Mouse (Mus musculus) hindbrain, embryonic 14.5 days (tissue): ENCODE results near the gene Syn3. TPM values are rescaled to one million over a fixed set of nuclear protein-coding genes. Genes with fewer than 3 reads are reported as not detected.
A peak's percentile ranks its signal among the peaks of the same experiment; 100 is the strongest.

Experiments used
- ATAC-seq: fragments of 200-750 bp; cut with Nextera tagmentation; 2 replicates; pipeline ENCODE4 v1.8.0; 2017; ENCODE audit warnings: moderate number of reproducible peaks, mild to moderate bottlenecking, moderate TSS enrichment, moderate library complexity; ENCODE audit not compliant: low FRiP score
- DNase-seq: peaks from one replicate; pipeline ENCODE4 v3.0.0-alpha.2; 2015; ENCODE audit warnings: low spot score
- H3K27ac ChIP-seq: fragments of 300-500 bp; sonication (generic); 2 replicates; pipeline ENCODE4 v1.5.1; 2014; ENCODE audit warnings: mild to moderate bottlenecking, moderate library complexity
- H3K27me3 ChIP-seq: fragments of 300-500 bp; sonication (generic); 2 replicates; pipeline ENCODE4 v1.6.1; 2014; ENCODE audit warnings: mild to moderate bottlenecking, low read length, mixed read lengths; ENCODE audit not compliant: control insufficient read depth, insufficient read depth
- H3K36me3 ChIP-seq: fragments of 300-500 bp; sonication (generic); replicated peaks from 2 replicates; pipeline ENCODE4 v1.6.1; 2014; ENCODE audit not compliant: control insufficient read depth, insufficient read depth
- H3K4me1 ChIP-seq: fragments of 300-500 bp; sonication (generic); replicated peaks from 2 replicates; pipeline ENCODE4 v1.6.1; 2014; ENCODE audit warnings: antibody characterized with exemption, low read length, mixed read lengths; ENCODE audit not compliant: control insufficient read depth, insufficient read depth
- H3K4me2 ChIP-seq: fragments of 300-500 bp; sonication (generic); replicated peaks from 2 replicates; pipeline ENCODE4 v1.6.1; 2014; ENCODE audit warnings: mild to moderate bottlenecking, moderate library complexity
- H3K4me3 ChIP-seq: fragments of 300-500 bp; sonication (generic); replicated peaks from 2 replicates; pipeline ENCODE4 v1.5.1; 2014; ENCODE audit warnings: mild to moderate bottlenecking, low read length
- H3K9ac ChIP-seq: fragments of 300-500 bp; sonication (generic); 2 replicates; pipeline ENCODE4 v1.6.1; 2014
- H3K9me3 ChIP-seq: fragments of 300-500 bp; sonication (generic); 2 replicates; pipeline ENCODE4 v1.6.1; 2016; ENCODE audit warnings: low read length; ENCODE audit not compliant: control insufficient read depth
- WGBS: fragments of 180-500 bp; shearing (Covaris S2); extraction: QIAGEN DNeasy Blood & Tissue Kit; methylation state at CpG from one replicate; pipeline ENCODE4 v1.1.7; 2014; 5-methylcytosine and 5-hydroxymethylcytosine counted together
- polyA plus RNA-seq: library from polyadenylated mRNA; unstranded; fragments of >200 nt; fragmentation: Nextera tagmentation; extraction: Ambion mirVana; gene quantifications from 2 replicates; pipeline ENCODE4 v1.2.1, GENCODE M21; 2014

The Syn3 gene
- polyA plus RNA-seq, 1 experiment from 2014 or later: 33.6 TPM

DNA sequence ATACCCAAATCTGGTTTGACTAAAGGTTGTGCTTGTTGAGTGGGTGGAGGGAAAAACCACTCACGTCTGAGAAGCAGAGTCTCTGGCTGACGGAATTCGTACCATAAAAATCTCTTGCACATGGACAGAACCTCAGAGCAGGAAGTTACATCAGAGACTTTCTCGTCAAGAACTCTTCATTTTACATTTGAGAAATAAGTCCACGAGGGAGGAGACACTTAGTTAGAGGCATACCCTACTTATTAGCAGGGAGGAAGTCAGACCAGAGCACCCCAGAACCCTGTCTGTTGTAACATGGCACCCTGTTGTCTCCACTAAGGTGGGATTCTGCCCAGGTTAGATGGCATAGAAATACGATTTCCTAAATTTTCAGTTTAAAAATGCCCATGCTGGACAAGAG, 324.7 kb downstream of the Syn3 start:
- Histone ChIP-seq H3K4me3 (no peak overlapping the region), H3K9ac (no peak overlapping the region), H3K4me2 (no peak overlapping the region), H3K9me3 (no peaks in the 10 kb centered on the region), H3K36me3 (no peaks in the 10 kb centered on the region), H3K27me3 (no peaks in the 10 kb centered on the region), H3K4me1 (no peaks in the 10 kb centered on the region), H3K27ac (no peak overlapping the region)
- 87% methylated on average over 6 of the region's 6 CpGs for WGBS
- no peak for DNase-seq
- ATAC-seq: no peak

DNA sequence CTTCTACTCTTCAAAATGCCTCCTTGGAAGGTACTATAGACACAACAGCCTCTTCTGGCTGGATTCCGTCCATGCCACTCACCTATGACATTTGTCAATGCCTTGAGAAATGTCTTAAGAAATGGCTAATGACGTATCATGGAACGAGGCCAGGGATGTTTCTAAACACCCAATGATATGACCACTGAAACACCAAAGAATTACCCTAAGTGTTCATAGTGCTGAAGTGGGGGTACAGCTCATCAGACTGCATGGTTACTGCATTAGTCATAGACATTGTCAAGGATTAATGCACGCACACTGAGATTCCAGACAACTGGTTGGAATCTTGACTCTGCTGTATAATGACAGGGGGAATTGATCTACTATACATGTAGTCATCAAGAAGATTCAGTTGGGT, 325.4 kb downstream of the Syn3 start:
- Histone ChIP-seq H3K4me3 (no peak overlapping the region), H3K27ac (no peak overlapping the region), H3K4me2 (no peak overlapping the region), H3K4me1 (no peaks in the 10 kb centered on the region), H3K27me3 (no peaks in the 10 kb centered on the region), H3K36me3 (no peaks in the 10 kb centered on the region), H3K9ac (no peak overlapping the region), H3K9me3 (no peaks in the 10 kb centered on the region)
- DNase-seq: no peak
- ATAC-seq: no peak
- WGBS: 93% methylated on average over 4 of the region's 4 CpGs

DNA sequence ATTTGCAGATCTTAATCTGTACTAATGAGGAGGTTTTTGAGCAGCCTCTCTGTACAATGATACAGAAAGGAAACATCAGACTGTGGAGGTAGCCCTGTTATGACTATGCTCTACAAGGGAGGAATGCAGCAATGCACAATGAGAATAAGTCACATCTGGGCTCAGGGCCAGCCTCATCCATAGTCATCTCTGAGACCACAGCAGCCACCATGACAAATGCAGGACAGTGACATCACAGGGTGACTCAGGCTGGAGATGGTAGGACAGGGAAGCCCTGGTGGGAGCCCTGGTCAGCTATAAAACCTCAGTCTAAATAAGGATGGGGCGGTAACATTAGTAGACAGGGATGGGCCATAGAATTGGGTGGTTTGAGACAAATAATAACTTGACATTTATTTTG, 327.4 kb downstream of the Syn3 start:
- no peak overlapping the region for H3K4me2 ChIP-seq
- 95% methylated on average over 1 of the region's 1 CpGs for WGBS
- DNase-seq: no peak
- ATAC-seq: no peak
- no peaks in the 10 kb centered on the region for H3K9me3 ChIP-seq
- no peak overlapping the region for H3K27ac ChIP-seq
- H3K27me3 ChIP-seq: no peaks in the 10 kb centered on the region
- no peaks in the 10 kb centered on the region for H3K4me1 ChIP-seq
- no peaks in the 10 kb centered on the region for H3K36me3 ChIP-seq
- H3K4me3 ChIP-seq: no peak overlapping the region
- H3K9ac ChIP-seq: no peak overlapping the region

DNA sequence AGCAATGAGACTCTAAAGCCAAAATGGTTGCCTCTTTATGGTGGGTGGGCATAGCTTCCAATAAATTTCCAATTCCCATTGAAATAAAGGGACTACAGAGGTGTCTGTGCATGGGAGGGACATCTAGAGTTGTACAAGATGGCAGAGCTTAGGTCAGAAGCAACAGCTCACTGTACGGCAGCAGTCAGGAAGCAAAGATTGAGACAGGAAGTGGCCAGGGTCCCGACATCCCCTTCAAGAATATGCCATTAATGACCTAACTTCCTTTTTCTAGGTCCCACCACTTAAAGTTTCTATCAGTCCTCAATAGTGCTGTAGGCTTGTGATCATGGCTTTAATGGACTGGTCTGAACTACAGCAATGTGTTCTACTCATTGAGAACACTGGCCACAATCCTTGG, 330.6 kb downstream of the Syn3 start:
- Histone ChIP-seq H3K27ac (no peak overlapping the region), H3K27me3 (no peaks in the 10 kb centered on the region)
- WGBS: 88% methylated on average over 2 of the region's 2 CpGs

DNA sequence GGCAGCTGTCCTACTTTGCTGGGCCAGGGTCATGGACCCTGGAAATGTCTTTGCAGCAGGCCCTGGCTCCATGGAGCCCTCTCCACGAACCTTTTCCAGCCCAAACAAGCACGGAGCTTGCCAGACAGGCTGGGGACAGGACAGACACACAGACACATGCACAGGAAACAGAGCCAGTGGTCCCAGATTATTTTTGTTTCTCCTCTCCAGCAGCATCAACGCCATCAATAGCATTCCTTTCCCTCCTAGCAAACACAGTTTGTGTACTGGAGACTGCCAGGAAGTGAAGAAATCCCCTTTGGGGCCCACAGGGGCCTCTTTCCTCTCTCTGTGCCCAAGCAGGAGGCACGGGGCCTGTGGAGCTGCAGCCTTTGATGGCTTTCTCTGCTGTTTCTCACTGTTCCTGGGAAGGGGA, 331.8 kb downstream of the Syn3 start:
- ATAC-seq: no peak; the same call in 1 of the 2 replicates
- peak overlapping the region; percentile 28; the same call in 1 of the 2 replicates for H3K27ac ChIP-seq
- 18% methylated on average over 4 of the region's 4 CpGs for WGBS

More for the DNA sequence above, 330.6 kb downstream of the Syn3 start:
- Histone ChIP-seq H3K9ac (no peak overlapping the region), H3K4me3 (no peak overlapping the region), H3K4me2 (no peak overlapping the region), H3K4me1 (no peaks in the 10 kb centered on the region), H3K9me3 (no peaks in the 10 kb centered on the region), H3K36me3 (no peaks in the 10 kb centered on the region)
- DNase-seq (no peak), ATAC-seq (no peak)

DNA sequence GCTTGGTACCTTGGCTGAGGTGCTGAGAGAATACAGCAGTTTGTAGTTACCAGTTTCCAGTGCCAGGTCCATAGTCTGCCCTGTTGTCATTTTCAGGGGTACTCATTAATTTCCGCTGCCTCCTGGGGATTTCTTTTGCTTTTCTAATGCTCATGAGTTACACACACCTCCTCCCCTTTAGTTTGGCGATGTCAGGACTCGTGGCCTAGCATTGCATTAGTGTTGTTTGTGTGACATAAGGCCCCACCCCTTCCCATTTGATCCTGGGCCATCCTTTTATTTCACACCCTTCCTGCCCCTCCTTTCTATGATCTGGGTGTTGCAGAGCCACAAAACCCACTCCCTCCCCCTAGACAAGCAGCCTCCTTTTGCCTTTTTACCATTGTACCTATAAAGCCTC, 334.6 kb downstream of the Syn3 start:
- H3K4me1 ChIP-seq: no peaks in the 10 kb centered on the region
- H3K27me3 ChIP-seq: no peaks in the 10 kb centered on the region
- no peak overlapping the region for H3K9ac ChIP-seq
- no peak overlapping the region for H3K4me2 ChIP-seq
- H3K9me3 ChIP-seq: no peaks in the 10 kb centered on the region
- H3K27ac ChIP-seq: no peak overlapping the region
- ATAC-seq (no peak), DNase-seq (no peak)
- no peaks in the 10 kb centered on the region for H3K36me3 ChIP-seq
- 44% methylated on average over 3 of the region's 3 CpGs for WGBS
- H3K4me3 ChIP-seq: no peak overlapping the region

More for the DNA sequence above, 331.8 kb downstream of the Syn3 start:
- Histone ChIP-seq H3K9me3 (no peaks in the 10 kb centered on the region), H3K4me2 (no peak overlapping the region), H3K4me3 (no peak overlapping the region), H3K36me3 (no peaks in the 10 kb centered on the region), H3K4me1 (no peaks in the 10 kb centered on the region), H3K9ac (no peak overlapping the region), H3K27me3 (no peaks in the 10 kb centered on the region)
- DNase-seq: no peak

DNA sequence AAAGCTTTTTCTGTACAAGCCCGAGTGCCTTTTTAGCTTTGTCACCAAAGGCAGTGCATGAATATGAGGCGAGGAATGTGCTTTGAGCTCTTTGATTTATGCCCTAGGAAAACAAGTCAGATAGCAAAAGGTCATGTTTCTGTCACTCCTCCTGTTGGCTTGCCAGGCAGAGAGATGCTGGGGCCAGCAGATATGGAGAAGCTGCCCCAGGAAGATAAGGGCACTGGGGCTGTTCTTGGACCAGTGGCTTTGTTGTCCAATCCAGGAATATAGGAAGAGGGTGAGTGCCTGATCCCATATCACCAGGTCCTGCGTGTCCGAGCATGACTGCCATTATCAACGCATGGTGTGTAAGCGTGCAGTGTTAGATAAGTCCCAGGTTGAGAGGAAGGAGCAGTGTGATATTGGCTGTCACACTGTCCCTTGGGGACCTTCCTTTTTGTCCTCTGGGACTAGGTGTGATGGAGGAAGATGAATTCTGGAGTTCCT, 336.9 kb downstream of the Syn3 start:
- no peak overlapping the region for H3K4me2 ChIP-seq
- no peaks in the 10 kb centered on the region for H3K27me3 ChIP-seq
- H3K9me3 ChIP-seq: no peaks in the 10 kb centered on the region
- DNase-seq: no peak
- H3K9ac ChIP-seq: no peak overlapping the region
- WGBS: 82% methylated on average over 6 of the region's 6 CpGs
- no peaks in the 10 kb centered on the region for H3K36me3 ChIP-seq
- no peak overlapping the region for H3K4me3 ChIP-seq
- no peaks in the 10 kb centered on the region for H3K4me1 ChIP-seq
- H3K27ac ChIP-seq: no peak overlapping the region
- ATAC-seq: no peak

DNA sequence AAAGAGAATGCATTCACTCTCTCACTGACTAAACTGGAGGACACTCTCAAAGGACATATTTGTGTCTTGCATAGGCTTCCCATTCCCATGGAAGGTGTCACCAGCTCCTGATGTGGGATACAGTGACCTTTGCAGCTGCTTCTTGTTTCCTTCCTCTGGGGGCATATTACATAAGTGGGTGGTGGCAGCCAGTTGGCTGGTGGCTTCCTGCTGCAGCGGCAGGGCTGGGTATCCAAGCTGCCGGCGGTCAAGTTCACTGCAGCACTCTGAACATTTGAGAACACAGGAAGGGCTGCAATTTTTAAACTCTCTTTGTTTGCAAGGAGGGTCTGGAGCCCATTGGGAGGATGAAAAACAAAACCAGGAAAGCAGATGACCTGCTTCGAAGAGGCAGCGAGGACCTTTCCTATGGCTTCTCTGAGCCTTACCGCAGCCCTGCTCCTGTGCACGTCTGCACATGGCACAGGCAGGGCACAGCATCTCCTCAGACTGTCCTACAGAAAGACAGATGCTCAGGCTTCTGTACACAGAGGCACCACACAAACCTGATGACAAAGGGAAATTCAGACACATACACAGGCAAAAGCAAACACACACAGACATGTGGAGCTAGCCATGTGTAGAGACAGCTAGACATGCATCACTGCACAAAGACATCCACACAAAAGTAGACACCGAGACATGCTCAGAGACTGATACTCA, 340.3 kb downstream of the Syn3 start:
- Histone ChIP-seq H3K27me3 (no peaks in the 10 kb centered on the region), H3K27ac (0 out of 2 replicates have a peak overlapping the region, but pooled peaks have one; percentile 12), H3K36me3 (no peaks in the 10 kb centered on the region), H3K4me2 (no peak overlapping the region), H3K4me3 (no peak overlapping the region), H3K9me3 (no peaks in the 10 kb centered on the region), H3K9ac (no peak overlapping the region), H3K4me1 (no peaks in the 10 kb centered on the region)
- ATAC-seq (no peak), DNase-seq (no peak)
- 79% methylated on average over 8 of the region's 8 CpGs for WGBS

DNA sequence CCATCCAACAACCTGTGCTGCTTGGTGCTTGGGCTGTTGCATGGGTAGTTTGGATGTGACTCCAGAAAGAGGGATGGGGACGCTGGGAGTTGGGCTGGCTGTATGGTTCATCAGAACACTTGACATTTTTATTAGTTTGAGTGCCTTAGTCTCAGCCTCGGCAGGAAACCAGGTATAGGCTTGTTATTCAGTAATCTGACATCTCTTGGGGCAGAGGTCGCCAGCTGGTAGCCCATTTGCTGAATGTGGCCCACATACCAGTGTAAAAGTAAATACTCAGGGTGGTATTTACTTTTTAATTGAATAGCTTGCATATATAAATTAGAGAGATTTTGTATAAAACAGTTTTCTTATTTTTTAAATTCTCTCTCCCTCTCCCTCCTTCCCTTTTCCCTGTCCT, 343.4 kb downstream of the Syn3 start:
- H3K36me3 ChIP-seq: no peaks in the 10 kb centered on the region
- no peak overlapping the region for H3K27ac ChIP-seq
- H3K9ac ChIP-seq: no peak overlapping the region
- ATAC-seq (no peak), DNase-seq (no peak)
- WGBS: 62% methylated on average over 3 of the region's 3 CpGs
- H3K4me2 ChIP-seq: no peak overlapping the region
- H3K27me3 ChIP-seq: no peaks in the 10 kb centered on the region
- H3K4me3 ChIP-seq: no peak overlapping the region
- H3K9me3 ChIP-seq: no peaks in the 10 kb centered on the region
- H3K4me1 ChIP-seq: no peaks in the 10 kb centered on the region

DNA sequence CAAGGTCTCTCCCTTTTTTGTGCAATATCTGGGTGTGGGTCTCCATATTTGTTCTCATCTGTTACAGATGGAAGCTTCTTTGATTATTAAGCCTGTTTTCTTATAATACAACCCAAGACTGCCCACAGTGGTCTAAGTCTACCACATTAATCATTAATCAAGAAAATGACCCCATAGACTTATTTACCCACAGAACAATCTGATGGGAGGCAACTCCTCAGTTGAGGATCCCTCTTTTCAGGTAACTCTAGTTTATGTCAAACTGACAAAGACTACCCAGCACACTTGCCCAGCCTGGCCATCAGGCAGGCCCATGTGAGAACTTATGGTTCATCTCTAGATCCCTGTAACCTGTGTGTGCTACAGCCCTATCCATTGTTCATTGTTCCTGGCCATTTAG, 345.5 kb downstream of the Syn3 start:
- DNase-seq: no peak
- no peaks in the 10 kb centered on the region for H3K4me1 ChIP-seq
- H3K4me2 ChIP-seq: no peak overlapping the region
- H3K27me3 ChIP-seq: no peaks in the 10 kb centered on the region
- no peak overlapping the region for H3K27ac ChIP-seq
- H3K9ac ChIP-seq: no peak overlapping the region
- H3K4me3 ChIP-seq: no peak overlapping the region
- H3K36me3 ChIP-seq: no peaks in the 10 kb centered on the region
- no peaks in the 10 kb centered on the region for H3K9me3 ChIP-seq
- ATAC-seq: no peak
